Mouse (Mus musculus): ENCODE results near the gene Rchy1. TPM values are rescaled to one million over a fixed set of nuclear protein-coding genes. Genes with fewer than 3 reads are reported as not detected.

Gene Rchy1
- polyA plus RNA-seq, 1 experiment = 15.9 TPM

GRCm38 (mm10) chr5:91909010-91909620 is 53.8 kb downstream of the Rchy1 start:
- TF ChIP-seq GATA1 (IDR thresholded peaks at IDR 0.05; ENCODE audit: low read length) = no peak

Other genes with a start within 250 kb of the Rchy1 start
- gene Odaph, start 24.4 kb upstream of the Rchy1 start, polyA plus RNA-seq (2012) = not detected in 2 replicates
- gene Cdkl2, start 80.8 kb upstream of the Rchy1 start, polyA plus RNA-seq (2012) = 0.03 TPM in 2 replicates
- gene G3bp2, start 120.7 kb upstream of the Rchy1 start, polyA plus RNA-seq (2012) = 13.9 and 16.0 TPM in 2 replicates
- 7.5 and 36.1 TPM in 2 replicates for gene Uso1, start 174.9 kb upstream of the Rchy1 start, polyA plus RNA-seq (2012)